Mouse (Mus musculus): ENCODE results near the gene Hnrnpf. TPM values are rescaled to one million over a fixed set of nuclear protein-coding genes. Genes with fewer than 3 reads are reported as not detected.

Hnrnpf gene
- total and polyA plus RNA-seq, 3 experiments: 598 to 1,196 (median 790) TPM

- Histone ChIP-seq H3K36me3 (replicated peaks in 1 of 2; ENCODE audit: control insufficient read depth in 1 of 2, insufficient read depth in 1 of 2, low read length in 1 of 2) (peaks cover 24 to 50% of the 10 kb centered on the region in 2 experiments), H3K4me1 (ENCODE audit: control insufficient read depth in 1 of 2, insufficient read depth in 2 of 2) (peaks cover 0 to 15% of the 10 kb centered on the region in 2 experiments; a peak in 1 of 4 replicates), H3K4me2 (ENCODE audit: insufficient read depth, low read depth, poor library complexity, severe bottlenecking) (no peak overlapping the region), H3K9ac (ENCODE audit: insufficient read depth, low read depth) (no peak overlapping the region), H3K27ac (ENCODE audit: insufficient read depth, low read depth) (no peak overlapping the region), H3K27me3 (replicated peaks) (no peaks in the 10 kb centered on the region), H3K79me2 (replicated peaks; ENCODE audit: control insufficient read depth, extremely low read depth, insufficient read depth, poor library complexity, severe bottlenecking) (no peaks in the 10 kb centered on the region), H3K9me3 (replicated peaks; ENCODE audit: low read length) (no peaks in the 10 kb centered on the region), H3K4me3 (replicated peaks in 1 of 3; ENCODE audit: low read depth in 2 of 3, low read length in 2 of 3, poor library complexity in 1 of 3) (no peak overlapping the region)
- dilution Hi-C loops (cut with MboI; ENCODE audit: extremely low pct_ligation_motif_present, extremely low pct_unique_long_range_greater_than_20kb, low sequenced_read_pairs) (no loop called here), in situ Hi-C loops (cut with MboI; ENCODE audit: low pct_ligation_motif_present, low pct_unique_long_range_greater_than_20kb, low sequenced_read_pairs) (no loop called here)
- no peak for DNase-seq (ENCODE audit: extremely low read depth)
- TF ChIP-seq POLR2A (IDR thresholded peaks at IDR 0.05; ENCODE audit: low read depth, low read length) (no peak), USF2 (conservative IDR thresholded peaks at IDR 0.05; ENCODE audit: low read depth, low read length) (no peak), TBP (conservative IDR thresholded peaks at IDR 0.05; ENCODE audit: low read depth, low read length) (no peak), UBTF (IDR thresholded peaks at IDR 0.05; ENCODE audit: low read depth, low read length) (no peak), JUND (conservative IDR thresholded peaks at IDR 0.05; ENCODE audit: low read depth, low read length) (no peak), E2F4 (IDR thresholded peaks at IDR 0.05; ENCODE audit: insufficient replicate concordance, low read depth, low read length) (no peak), KAT2A (IDR thresholded peaks at IDR 0.05; ENCODE audit: insufficient replicate concordance, low read length) (no peak), GABPA (IDR thresholded peaks at IDR 0.05; ENCODE audit: insufficient replicate concordance, low read depth, low read length) (no peak), ZC3H11A (IDR thresholded peaks at IDR 0.05; ENCODE audit: low read depth, low read length) (no peak), USF1 (IDR thresholded peaks at IDR 0.05; ENCODE audit: low read depth, low read length) (no peak)
Observed at GRCm38 (mm10) chr6:117928746-117929145, 28.6 kb downstream of the Hnrnpf start.

GRCm38 (mm10) chr6:117929945-117930655 lies 30.0 kb downstream of the Hnrnpf start:
- Histone ChIP-seq H3K9me3 (replicated peaks; ENCODE audit: low read length) (no peaks in the 10 kb centered on the region), H3K79me2 (replicated peaks; ENCODE audit: control insufficient read depth, extremely low read depth, insufficient read depth, poor library complexity, severe bottlenecking) (no peaks in the 10 kb centered on the region), H3K4me3 (replicated peaks in 1 of 3; ENCODE audit: low read depth in 2 of 3, low read length in 2 of 3, poor library complexity in 1 of 3) (no peak overlapping the region), H3K4me2 (ENCODE audit: insufficient read depth, low read depth, poor library complexity, severe bottlenecking) (no peak overlapping the region), H3K27ac (ENCODE audit: insufficient read depth, low read depth) (no peak overlapping the region), H3K9ac (ENCODE audit: insufficient read depth, low read depth) (no peak overlapping the region), H3K27me3 (replicated peaks) (no peaks in the 10 kb centered on the region), H3K36me3 (replicated peaks in 1 of 2; ENCODE audit: control insufficient read depth in 1 of 2, insufficient read depth in 1 of 2, low read length in 1 of 2) (peaks cover 22 to 54% of the 10 kb centered on the region in 2 experiments), H3K4me1 (ENCODE audit: control insufficient read depth in 1 of 2, insufficient read depth in 2 of 2) (peaks cover 0 to 15% of the 10 kb centered on the region in 2 experiments; a peak in 1 of 4 replicates)
- DNase-seq (ENCODE audit: extremely low read depth): no peak
- TF ChIP-seq TCF12 (IDR thresholded peaks at IDR 0.05; ENCODE audit: low read depth, low read length) (no peak), POLR2AphosphoS2 (IDR thresholded peaks at IDR 0.05; ENCODE audit: low read depth, low read length) (peak; percentile 81; the same call in 1 of the 2 replicates), E2F4 (IDR thresholded peaks at IDR 0.05; ENCODE audit: insufficient replicate concordance, low read depth, low read length) (no peak), CHD2 (IDR thresholded peaks at IDR 0.05; ENCODE audit: low read length) (0 out of 2 replicates have a peak, but pooled peaks have one; percentile 1), CTCF (conservative IDR thresholded peaks at IDR 0.05 in 1 of 2, IDR thresholded peaks at IDR 0.05 in 1 of 2; ENCODE audit: low read depth in 2 of 2, low read length in 2 of 2) (no peak), ZKSCAN1 (IDR thresholded peaks at IDR 0.05; ENCODE audit: borderline replicate concordance, low read depth, low read length) (no peak)
- in situ Hi-C loops (cut with MboI; ENCODE audit: low pct_ligation_motif_present, low pct_unique_long_range_greater_than_20kb, low sequenced_read_pairs) (no loop called here), dilution Hi-C loops (cut with MboI; ENCODE audit: extremely low pct_ligation_motif_present, extremely low pct_unique_long_range_greater_than_20kb, low sequenced_read_pairs) (no loop called here)

Data from CH12.LX (cell line).